Mouse (Mus musculus) lung, embryonic 14.5 days (tissue): ENCODE data around the gene Ablim2. TPM values are rescaled to one million over a fixed set of nuclear protein-coding genes. Genes with fewer than 3 reads are reported as not detected.

Experiments
- ATAC-seq: fragments of 200-750 bp; cut with Nextera tagmentation; 2 replicates; pipeline ENCODE4 v1.8.0; 2017; ENCODE audit warnings: mild to moderate bottlenecking, moderate TSS enrichment, moderate library complexity; ENCODE audit not compliant: insufficient read depth
- DNase-seq: peaks from one replicate; pipeline ENCODE4 v3.0.0-alpha.2; 2015
- H3K27ac ChIP-seq: fragments of 300-500 bp; sonication (generic); 2 replicates; pipeline ENCODE4 v1.5.1; 2014; ENCODE audit warnings: low read depth, mild to moderate bottlenecking, moderate library complexity
- H3K27me3 ChIP-seq: fragments of 300-500 bp; sonication (generic); 2 replicates; pipeline ENCODE4 v1.6.1; 2014; ENCODE audit warnings: low read length, control low read depth; ENCODE audit not compliant: insufficient read depth
- H3K36me3 ChIP-seq: fragments of 300-500 bp; sonication (generic); 2 replicates; pipeline ENCODE4 v1.6.1; 2014; ENCODE audit warnings: control low read depth; ENCODE audit not compliant: insufficient read depth
- H3K4me1 ChIP-seq: fragments of 300-500 bp; sonication (generic); 2 replicates; pipeline ENCODE4 v1.6.1; 2014; ENCODE audit warnings: antibody characterized with exemption, control low read depth; ENCODE audit not compliant: insufficient read depth
- H3K4me2 ChIP-seq: fragments of 300-500 bp; sonication (generic); 2 replicates; pipeline ENCODE4 v1.6.1; 2014; ENCODE audit warnings: mild to moderate bottlenecking
- H3K4me3 ChIP-seq: fragments of 300-500 bp; sonication (generic); 2 replicates; pipeline ENCODE4 v1.5.1; 2014; ENCODE audit warnings: low read depth, low read length
- H3K9ac ChIP-seq: fragments of 300-500 bp; sonication (generic); 2 replicates; pipeline ENCODE4 v1.6.1; 2014
- H3K9me3 ChIP-seq: fragments of 300-500 bp; sonication (generic); 2 replicates; pipeline ENCODE4 v1.6.1; 2016; ENCODE audit warnings: low read depth, low read length, control low read depth
- CTCF ChIP-seq: IDR thresholded peaks from 2 replicates; pipeline ENCODE4 v1.5.1; 2016; ENCODE audit warnings: antibody characterized with exemption, low read depth
- WGBS: fragments of 180-500 bp; shearing (Covaris S2); extraction: QIAGEN DNeasy Blood & Tissue Kit; methylation state at CpG from one replicate; pipeline ENCODE4 v1.1.7; 2014; 5-methylcytosine and 5-hydroxymethylcytosine counted together
- polyA plus RNA-seq: library from polyadenylated mRNA; unstranded; fragments of >200 nt; fragmentation: Nextera tagmentation; extraction: Ambion mirVana; gene quantifications from 2 replicates; pipeline ENCODE4 v1.2.1, GENCODE M21; 2014

Ablim2 gene
- polyA plus RNA-seq, 1 experiment from 2014 or later: 0.36 TPM

DNA sequence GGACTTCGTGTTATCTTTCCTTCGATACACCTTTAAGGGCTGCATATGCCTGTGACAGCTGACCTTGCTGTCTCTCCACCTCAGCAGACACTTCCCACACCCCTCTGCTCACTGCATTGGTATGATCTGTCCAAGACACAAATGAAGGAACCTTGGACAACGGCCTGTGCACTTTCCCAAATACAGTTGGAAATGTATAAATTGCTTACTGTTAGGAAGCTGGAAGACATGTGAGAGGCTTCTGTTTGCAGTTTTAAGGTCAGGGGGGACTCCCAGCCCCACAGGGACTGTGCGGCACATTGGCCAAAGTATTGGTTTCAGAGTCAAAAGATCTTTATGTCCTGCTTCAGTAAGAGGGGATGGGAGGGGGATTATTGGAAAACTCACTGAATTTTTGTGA, 149.4 kb downstream of the Ablim2 start:
- H3K9me3 ChIP-seq: no peaks in the 10 kb centered on the region
- no peaks in the 10 kb centered on the region for H3K36me3 ChIP-seq
- no peak overlapping the region for H3K9ac ChIP-seq
- peaks cover 47% of the 10 kb centered on the region for H3K4me1 ChIP-seq
- 0 out of 2 replicates have a peak overlapping the region, but pooled peaks have one; percentile 10 for H3K4me2 ChIP-seq
- TF ChIP-seq CTCF: no peak
- DNase-seq (peak; percentile 54), ATAC-seq (0 out of 2 replicates have a peak, but pooled peaks have one; percentile 13)
- WGBS: 26% methylated on average over 4 of the region's 4 CpGs
- H3K27ac ChIP-seq: peak overlapping the region; percentile 78; the same call in 1 of the 2 replicates
- H3K27me3 ChIP-seq: no peaks in the 10 kb centered on the region
- no peak overlapping the region for H3K4me3 ChIP-seq

- Histone ChIP-seq H3K4me2 (peak overlapping the region; percentile 1; the same call in 1 of the 2 replicates), H3K4me1 (peaks cover 45% of the 10 kb centered on the region), H3K9me3 (no peaks in the 10 kb centered on the region), H3K9ac (no peak overlapping the region), H3K36me3 (no peaks in the 10 kb centered on the region), H3K27ac (peak overlapping the region; percentile 78), H3K27me3 (no peaks in the 10 kb centered on the region), H3K4me3 (no peak overlapping the region)
- DNase-seq (peak; percentile 89), ATAC-seq (peak; percentile 83)
- peak; percentile 12; the same call in 1 of the 2 replicates for TF ChIP-seq CTCF
- WGBS: 16% methylated on average over 15 of the region's 15 CpGs
These were observed 150.2 kb downstream of the Ablim2 start for GRCm38 (mm10) chr5:35907633-35908426.

DNA sequence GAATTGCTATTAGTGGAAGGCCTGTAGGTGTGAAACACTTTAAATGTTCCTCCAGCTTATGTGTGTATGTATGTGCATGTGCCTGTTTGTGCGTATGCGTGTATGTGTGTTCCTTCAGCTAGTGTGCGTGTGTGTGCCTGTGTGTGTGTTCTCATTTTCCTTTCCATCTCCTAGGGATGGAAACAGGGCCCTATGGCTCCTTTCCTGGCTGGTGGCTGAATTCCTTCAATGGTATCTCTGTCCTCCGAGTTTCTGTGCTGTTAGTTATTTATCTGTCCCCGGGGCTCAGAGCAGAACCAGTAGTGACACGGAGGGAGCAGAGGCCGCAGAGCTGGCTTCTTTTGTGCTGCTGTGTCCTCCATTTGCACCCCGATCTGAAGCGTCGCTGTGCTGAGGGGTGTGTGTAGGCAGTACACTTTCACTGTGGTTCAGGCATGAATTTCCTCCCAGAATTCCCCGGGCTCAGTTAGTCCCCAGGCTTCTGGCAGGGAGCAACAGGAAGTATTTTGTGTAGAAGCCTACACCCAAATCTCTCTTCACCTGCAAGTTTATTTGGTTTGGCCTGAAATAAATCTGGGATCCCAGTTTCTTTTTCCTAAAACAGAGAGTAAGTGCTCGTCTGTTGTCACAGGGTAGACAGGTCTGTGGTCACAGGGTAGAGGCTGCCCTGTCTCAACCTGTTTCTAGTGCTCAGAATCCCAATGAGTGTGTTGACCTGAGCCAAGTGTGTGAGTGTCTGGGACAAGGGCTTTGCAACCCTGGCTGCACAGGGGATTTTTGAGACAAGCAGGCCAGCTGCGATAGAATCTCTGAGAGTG, 151.2 kb downstream of the Ablim2 start:
- no peaks in the 10 kb centered on the region for H3K9me3 ChIP-seq
- ATAC-seq: no peak
- no peak for TF ChIP-seq CTCF
- peak overlapping the region; percentile 78 for H3K27ac ChIP-seq
- H3K9ac ChIP-seq: no peak overlapping the region
- no peaks in the 10 kb centered on the region for H3K36me3 ChIP-seq
- H3K27me3 ChIP-seq: no peaks in the 10 kb centered on the region
- peaks cover 39% of the 10 kb centered on the region for H3K4me1 ChIP-seq
- H3K4me3 ChIP-seq: no peak overlapping the region
- WGBS: 41% methylated on average over 13 of the region's 13 CpGs
- H3K4me2 ChIP-seq: no peak overlapping the region
- no peak for DNase-seq

GRCm38 (mm10) chr5:35915629-35916300, 158.1 kb downstream of the Ablim2 start:
- WGBS: 74% methylated on average over 12 of the region's 12 CpGs
- Histone ChIP-seq H3K4me2 (no peak overlapping the region), H3K27me3 (no peaks in the 10 kb centered on the region), H3K36me3 (no peaks in the 10 kb centered on the region; the same call in 1 of the 2 replicates), H3K27ac (no peak overlapping the region), H3K9ac (no peak overlapping the region), H3K9me3 (no peaks in the 10 kb centered on the region), H3K4me3 (no peak overlapping the region), H3K4me1 (peaks cover 37% of the 10 kb centered on the region)
- ATAC-seq: no peak
- no peak for TF ChIP-seq CTCF
- no peak for DNase-seq

- TF ChIP-seq CTCF: no peak
- peaks cover 44% of the 10 kb centered on the region for H3K4me1 ChIP-seq
- DNase-seq (no peak), ATAC-seq (no peak)
- H3K9me3 ChIP-seq: no peaks in the 10 kb centered on the region
- H3K36me3 ChIP-seq: no peaks in the 10 kb centered on the region; the same call in 1 of the 2 replicates
- H3K4me3 ChIP-seq: no peak overlapping the region
- H3K27ac ChIP-seq: no peak overlapping the region
- no peaks in the 10 kb centered on the region for H3K27me3 ChIP-seq
- 67% methylated on average over 5 of the region's 5 CpGs for WGBS
- H3K4me2 ChIP-seq: no peak overlapping the region
- no peak overlapping the region for H3K9ac ChIP-seq
These were observed 159.0 kb downstream of the Ablim2 start for GRCm38 (mm10) chr5:35916666-35917065.

DNA sequence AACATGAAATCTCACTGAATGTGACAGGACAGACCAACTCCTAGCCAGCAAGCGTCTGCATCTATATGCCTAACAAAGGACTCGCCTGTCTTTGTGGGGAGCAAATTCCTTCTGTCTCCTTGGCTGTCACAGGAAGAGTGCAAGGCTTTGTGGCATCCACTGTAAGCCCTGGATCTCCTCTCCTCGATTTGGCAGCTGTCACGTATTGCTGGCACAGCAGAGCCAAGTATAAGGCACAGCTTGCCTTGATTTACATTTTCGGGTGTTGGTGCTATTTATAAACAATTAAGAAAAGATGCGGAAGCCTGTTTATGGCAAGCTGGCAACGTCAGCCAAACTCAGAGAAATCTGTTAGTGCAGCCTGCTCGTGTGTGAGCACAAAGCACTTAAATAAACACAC, 160.7 kb downstream of the Ablim2 start:
- DNase-seq (peak; percentile 84), ATAC-seq (peak; percentile 26)

More for the DNA sequence above, 160.7 kb downstream of the Ablim2 start:
- Histone ChIP-seq H3K9me3 (no peaks in the 10 kb centered on the region), H3K27me3 (no peaks in the 10 kb centered on the region), H3K27ac (peak overlapping the region; percentile 85), H3K4me1 (peaks cover 60% of the 10 kb centered on the region), H3K36me3 (no peaks in the 10 kb centered on the region; the same call in 1 of the 2 replicates), H3K9ac (no peak overlapping the region), H3K4me2 (peak overlapping the region; percentile 0; the same call in 1 of the 2 replicates), H3K4me3 (no peak overlapping the region)
- 19% methylated on average over 8 of the region's 8 CpGs for WGBS
- TF ChIP-seq CTCF: no peak
